Mouse (Mus musculus) granulocyte monocyte progenitor cell, adult 5-6 weeks (primary cell): ENCODE results near the gene Kcnd3. TPM values are rescaled to one million over a fixed set of nuclear protein-coding genes. Genes with fewer than 3 reads are reported as not detected.

ENCODE experiments used
- ATAC-seq: replicated peaks from 2 replicates; pipeline ENCODE4 v1.8.0; 2016; ENCODE audit warnings: mild to moderate bottlenecking, moderate TSS enrichment, inconsistent platforms; ENCODE audit not compliant: poor library complexity, severe bottlenecking
- total RNA-seq, 2 experiments: library from RNA; stranded (forward) in 1 of 2; stranded (reverse) in 1 of 2; fragments of 200-712, 200-1000 nt in 1 of 2; fragments of >200 nt in 1 of 2; fragmentation: Nextera tagmentation in 1 of 2; gene quantifications; 2 replicates each; pipeline ENCODE4 v1.2.3; 2014 to 2017

Gene Kcnd3
- total RNA-seq, 2 experiments from 2014 or later: not detected

DNA sequence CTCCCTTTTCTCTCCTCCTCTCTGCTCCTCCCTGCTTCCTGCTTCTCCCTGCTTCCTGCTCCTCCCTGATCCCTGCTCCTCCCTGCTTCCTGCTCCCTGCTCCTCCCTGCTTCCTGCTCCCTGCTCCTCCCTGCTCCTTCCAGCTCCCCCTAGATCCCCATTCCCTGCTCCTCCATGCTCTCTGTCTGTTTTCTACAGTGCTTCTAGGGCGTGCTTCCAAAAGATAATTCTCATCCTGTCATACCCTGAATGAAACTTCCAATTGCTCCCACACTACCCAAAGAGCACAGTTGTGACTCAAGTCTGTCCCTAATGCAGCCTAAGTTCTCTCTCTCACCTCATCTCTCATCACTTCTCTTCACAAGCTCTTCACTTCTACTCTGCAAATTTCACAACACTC is 119.8 kb downstream of the Kcnd3 start:
- ATAC-seq: no peak

DNA sequence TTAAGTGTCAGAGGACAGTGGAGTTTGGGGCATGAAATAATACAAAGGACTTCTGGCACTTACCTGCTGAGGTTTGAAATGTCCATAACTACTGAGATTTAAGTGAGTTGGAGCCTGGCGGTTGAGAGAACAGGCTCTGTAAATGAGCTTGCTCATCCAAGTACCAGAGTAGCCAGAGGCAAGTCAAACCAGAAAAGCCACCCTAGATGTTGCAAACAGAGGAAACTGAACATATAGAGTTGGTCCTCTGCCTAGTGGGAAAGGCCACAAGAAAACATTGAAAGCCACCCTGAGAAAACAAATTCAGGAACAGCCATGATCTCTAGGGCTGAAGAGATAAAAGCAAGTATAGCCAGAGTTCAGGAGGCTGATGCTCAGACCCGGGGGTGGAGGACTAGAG is 121.0 kb downstream of the Kcnd3 start:
- ATAC-seq: no peak

DNA sequence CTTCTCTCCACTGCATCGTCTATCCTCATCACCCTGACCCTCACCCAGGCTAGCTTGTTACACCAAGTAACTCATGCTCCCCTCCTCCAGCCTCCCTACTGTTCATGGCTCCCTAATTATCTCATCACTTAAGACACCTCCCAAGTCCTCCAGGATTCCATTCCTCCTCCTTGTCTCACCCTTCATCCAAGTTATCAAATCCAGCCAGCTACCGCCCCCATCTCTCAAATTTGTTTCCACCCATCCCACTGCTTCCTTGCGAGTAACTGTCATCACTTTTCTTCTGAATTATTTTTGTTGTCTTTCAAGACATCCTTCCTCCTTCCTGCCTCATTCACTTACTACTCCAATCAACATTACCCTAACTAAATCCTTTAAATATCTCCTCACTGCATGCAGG is 126.2 kb downstream of the Kcnd3 start:
- no peak for ATAC-seq

DNA sequence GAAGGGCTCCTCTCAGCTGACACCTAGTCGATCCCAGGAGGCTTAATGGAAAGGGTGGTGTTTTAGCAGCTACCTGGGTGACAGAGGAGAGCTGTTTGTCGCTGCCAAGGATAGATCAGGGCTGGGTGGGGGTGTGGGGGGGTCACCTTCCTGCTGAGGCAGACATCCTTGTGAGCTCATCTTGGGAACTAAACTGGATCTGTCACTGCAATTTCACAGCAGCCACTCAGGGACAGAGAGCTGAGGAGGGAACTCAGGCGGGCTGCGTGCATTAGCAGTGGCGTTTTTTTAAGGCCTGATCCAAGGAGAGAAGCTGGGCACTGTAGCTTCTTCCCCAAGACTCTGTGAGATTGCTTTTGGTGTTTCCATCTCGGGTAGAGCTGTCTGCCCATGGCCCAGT is 129.0 kb downstream of the Kcnd3 start:
- ATAC-seq: no peak

DNA sequence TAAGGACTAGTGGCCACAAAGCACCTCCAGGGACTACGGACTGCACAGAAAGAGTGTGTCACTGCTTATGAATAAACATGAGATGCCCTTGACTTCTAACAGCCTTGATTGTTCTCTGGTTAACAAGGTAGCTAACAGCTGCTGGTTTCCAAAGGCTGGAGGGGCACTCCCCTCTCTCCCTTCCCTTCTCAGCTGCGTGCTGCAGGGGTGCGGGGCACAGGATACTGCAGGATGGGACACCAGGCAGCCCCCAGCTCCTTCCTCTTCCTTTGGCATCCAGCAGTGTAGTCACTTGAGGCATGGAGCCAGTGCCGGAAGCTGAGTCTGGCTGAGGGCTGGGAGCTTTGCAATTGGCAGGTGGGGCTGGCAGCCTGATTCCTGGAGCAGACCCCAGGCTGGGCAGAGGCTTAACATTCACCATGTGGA is 133.6 kb downstream of the Kcnd3 start:
- ATAC-seq: no peak

DNA sequence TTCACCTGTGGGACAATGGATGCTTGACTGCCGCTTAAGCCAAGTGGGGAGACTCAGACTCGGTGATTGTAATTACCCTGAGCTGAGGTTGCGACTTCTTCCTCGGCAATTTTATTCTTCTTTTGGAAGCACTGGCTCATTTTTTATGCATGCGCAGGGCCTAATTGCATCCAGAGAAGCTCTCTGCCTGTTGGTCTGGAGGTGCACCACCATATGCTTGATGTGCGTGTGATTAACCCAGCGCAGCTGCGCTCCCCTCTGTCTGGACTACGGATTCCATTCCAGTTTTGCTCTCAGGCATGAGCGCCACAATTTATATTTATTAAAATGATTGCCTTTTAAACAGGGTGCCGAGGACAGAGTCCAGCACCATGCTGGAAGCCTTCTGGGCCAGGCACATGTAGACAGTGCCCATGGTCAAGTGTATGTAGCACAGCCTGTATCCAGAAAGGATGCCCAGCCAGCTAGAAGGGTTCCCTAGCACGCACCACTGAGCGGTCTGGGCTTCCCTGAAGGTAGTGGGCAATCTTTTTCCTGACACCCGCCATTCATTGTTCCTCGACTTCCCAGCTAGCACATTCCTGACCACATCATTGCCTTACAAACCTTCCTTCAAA is 138.0 kb downstream of the Kcnd3 start:
- ATAC-seq: no peak

DNA sequence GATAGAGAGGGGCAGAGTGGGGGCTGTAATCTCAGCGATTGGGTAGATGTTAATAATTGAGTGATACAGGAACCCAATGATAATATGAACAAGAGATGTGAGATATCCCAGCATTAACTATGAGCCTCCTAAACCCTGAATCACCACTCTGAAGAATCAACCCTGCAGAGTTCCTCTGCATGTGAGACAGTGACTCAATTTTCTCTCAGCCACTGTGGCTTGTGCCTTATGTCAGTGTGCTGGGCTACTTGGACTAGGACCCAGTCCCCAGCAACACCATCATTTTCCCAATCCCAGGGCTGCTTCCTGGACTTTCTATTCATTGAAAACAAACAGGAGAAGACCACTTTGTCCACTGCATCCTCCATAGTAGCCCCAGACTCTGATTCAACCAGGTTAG is 139.6 kb downstream of the Kcnd3 start:
- ATAC-seq: no peak

DNA sequence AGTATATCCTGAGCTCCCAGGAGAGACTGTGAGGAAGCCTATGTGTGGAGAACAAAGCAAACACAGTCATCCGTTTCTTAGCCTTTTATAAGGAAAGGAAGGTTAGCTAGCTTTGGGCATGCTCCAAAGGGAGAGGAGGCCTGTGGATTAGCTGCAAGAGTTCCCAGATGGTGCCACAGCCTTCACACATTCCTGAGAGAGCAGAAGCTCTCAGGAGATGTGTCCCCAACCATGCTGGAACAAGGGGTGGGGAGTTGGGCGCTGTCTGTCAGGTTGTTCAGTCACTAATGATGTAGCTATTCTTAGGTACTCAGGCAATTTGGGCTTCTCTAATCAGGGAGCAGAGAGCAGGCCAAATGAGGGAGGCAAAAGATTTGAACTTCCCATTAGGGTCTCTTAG is 140.1 kb downstream of the Kcnd3 start:
- no peak for ATAC-seq

DNA sequence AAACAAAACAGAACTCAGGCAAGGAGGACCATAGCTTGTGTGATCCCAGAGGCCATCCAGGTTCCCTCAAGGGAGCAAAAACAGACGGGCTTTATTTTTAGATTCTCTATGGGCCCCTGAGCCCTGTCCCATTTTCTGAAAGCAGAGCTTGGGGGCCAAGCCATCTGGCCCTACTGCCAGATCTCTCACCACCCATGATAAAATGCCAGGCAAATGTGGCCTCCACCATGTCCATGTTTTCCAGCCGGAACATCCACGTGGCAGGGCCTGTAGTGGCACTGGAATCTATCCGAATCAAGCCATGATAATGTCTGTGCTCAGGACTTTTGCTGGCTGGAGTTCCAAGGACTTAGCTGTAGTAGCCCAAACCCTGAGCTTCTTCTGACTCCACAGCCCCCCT is 148.4 kb downstream of the Kcnd3 start:
- no peak for ATAC-seq

DNA sequence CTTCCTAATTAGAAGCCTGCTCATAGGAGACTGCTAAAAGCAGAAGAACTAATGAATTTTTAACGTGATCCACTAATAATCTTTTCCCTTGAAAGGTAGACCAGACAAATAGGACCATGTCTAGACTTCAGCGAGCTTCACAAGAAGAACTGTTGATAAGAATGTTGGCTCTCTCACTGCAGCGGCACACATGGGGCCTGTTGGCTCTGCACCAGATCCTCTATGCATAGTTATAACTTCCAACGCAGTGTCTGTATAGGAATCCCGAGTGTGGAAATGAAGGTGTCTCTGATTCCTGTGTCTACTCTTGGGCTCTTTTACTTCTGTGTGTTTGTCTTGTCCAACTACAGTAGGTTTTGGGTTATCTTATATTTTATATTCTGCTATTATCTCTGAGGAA is 150.8 kb downstream of the Kcnd3 start:
- ATAC-seq: no peak

DNA sequence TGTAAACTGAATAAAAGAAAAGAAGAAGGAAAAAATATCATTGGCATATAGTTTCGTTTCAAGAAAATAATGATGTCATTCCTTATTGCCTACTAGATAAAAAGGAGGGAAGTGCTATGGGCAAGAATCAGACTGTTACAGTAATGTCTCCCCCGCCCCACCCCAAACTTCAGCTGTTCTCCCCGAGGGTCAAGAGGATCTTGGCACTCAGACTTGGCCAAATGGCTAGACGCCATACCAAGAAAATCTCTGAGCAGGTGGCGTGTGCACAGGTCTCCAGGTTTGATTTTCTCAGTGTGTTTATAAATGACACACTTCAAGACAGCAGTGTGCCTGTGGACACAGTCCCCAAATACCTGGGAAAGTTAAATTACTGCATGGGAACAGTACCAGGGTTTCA is 153.6 kb downstream of the Kcnd3 start:
- ATAC-seq: no peak

DNA sequence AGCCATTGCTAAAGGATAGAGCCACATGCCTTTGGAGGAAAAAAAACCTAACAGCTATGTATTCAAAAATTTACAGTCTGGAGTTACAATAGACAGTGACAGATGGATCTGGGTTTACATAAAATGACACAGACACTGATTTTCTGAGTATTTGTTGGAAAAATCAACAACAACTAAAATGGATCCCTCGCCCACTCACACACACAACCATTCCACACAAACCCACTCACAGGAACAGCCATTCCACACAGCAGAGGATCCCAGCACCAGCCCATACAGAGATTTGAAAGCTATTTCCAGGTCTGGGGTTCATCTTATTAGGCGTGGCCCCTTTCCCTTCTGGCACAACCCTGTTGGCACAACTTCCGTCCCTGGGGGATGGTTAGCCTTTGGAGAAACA is 156.7 kb downstream of the Kcnd3 start:
- ATAC-seq: no peak

DNA sequence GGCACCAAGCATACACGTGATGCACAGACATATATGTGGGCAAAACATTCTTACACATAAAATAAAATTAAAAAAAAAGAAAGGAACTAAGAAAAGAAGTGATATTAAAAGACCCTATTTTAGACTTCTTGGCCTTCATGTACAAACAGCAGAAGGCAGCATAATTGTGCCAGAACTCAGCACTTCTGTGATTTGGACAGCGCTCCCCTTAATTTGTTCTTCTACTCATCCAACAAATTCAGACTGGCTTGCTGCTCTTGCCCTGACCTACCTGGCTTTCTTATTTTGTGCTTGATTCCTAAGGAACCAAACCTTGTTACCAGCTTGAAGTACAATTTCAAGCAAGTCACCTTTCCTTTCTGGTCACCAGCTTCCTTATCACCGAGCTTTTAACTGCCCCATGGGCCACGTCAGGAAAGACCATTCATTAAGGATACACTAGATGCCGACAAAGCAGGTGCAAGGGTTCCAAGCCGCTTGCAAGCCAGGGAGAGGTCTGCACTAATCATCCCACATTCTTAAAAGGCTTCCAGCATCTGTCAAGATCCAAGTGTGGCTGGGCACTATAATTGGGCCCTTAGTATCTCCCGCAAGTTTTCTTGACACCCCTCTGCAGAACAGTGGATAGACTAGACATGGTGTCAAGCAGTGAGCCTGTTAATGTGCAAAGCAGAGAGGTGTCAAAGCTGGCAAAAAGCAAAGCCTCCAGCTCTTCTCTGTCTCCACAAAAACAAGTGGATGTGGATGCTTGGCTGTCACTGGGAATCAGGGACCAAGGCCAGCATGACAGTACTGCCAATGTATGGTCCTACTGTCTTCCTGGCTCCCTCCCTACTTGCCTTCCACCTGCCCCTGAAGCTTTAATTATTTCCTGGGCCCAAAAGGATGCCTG is 159.6 kb downstream of the Kcnd3 start:
- ATAC-seq: no peak

DNA sequence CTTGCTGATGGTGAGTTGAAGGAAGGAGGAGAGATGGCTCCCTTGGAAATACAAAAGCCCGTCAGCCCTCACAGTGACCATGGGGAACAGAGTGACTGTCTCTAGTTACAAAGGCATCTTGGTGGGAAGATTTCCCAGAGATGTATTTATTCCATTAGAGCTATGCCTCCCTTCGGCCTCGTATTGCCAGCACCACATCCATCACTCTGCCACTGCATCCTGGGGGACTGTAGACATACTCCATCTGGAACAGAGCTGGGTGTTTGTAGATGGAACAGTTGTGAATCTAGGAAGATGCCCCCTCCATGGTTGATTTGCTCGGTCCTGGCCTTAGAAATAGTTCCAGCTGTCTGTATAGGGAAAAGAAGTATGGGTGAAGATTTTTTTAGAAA is 160.3 kb downstream of the Kcnd3 start:
- ATAC-seq: no peak

DNA sequence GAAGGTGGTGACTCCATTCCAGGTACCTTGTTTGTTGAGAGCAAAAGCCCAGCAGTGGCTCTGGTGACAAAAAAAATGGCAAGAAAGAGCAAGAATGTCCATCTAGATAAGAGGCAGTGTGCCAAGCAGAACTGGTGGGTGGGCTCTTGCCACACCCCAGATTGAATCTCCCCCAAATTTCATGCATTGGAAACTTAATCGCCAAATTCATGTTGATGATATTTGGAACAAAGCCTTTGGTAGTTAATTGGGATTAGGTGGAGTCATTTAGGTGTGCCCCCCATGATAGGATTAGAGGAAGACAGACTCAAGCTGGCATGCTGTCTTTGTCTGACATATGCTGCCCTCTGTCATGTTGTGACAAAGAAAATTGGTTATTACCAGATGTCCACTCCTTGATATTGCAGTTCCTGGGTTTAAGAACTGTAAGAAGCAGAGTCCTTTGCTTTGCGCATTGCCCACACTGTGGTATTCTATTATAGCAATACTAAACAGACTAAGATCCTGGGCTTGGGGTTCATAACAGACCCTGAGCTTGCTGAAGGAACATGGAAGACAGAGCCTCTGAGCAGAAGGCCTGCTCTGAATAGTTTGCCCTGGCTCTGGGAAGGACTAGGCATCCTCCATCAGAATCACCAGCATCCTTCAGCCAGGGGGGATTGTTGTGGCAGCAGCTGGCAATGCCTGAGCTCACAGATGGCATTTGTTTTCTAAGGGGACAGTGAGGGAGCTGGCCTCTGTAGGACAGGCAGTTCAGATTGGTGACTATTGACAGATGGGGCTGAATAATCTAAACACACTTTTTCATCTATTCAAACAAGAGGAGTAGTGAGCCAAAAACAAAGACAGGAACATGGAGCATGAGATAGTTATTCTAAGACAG is 165.0 kb downstream of the Kcnd3 start:
- no peak for ATAC-seq

DNA sequence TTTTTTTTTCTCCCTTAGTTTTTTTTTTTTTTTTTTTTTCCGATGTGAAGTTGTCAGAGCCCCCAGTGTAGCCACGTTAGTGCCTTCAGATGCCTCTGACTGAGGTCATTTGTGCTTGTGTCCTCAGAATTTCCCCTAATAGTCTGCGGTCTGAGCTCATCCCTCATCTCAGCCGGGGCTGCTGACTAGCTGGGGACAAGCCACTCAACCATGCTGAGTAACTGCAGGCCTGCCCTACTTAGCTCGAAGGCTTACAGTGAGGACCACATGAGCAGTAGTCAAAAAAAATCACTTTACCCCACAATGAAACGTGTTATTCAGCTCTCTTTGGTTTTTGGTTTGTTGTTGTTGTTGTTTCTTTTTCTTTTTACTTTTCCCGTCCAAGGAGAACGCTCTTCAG is 169.0 kb downstream of the Kcnd3 start:
- no peak for ATAC-seq

DNA sequence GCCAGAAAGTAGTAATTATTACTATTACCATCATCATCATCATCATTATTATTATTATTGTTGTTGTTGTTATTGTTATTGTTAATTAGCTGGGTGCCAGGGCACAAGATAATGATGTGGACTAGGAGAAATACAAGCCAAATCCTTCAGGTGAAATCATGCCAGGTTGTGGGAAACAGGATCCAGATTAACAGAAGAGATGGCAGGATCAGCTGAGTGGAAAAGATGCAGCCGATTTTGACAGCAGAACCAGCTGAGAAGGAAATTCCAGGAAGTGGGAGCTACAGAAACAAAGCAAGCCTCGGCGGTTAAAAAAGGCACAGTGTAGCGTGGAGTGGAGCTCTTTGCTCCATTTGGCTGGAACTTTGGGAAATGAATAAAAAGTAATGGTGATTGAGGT is 171.0 kb downstream of the Kcnd3 start:
- ATAC-seq: no peak

DNA sequence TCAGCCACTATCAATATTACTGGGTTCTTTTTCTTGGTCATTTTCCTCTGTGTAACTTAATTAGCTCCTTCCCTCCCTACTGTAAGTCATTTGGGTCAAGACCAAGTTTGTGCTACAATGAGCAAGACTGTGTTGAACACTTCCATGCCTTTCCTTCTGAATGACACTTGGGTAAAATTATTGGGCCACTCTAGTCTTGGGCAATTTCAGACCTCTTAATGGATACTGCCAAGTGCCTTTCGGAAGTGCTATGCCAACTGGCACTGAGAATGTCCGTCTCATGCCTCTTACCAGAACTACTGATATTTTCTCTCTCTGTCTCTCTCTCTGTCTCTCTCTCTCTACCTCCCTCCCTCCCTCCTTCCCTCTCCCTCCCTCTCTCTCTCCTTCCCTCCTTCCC is 173.8 kb downstream of the Kcnd3 start:
- no peak for ATAC-seq

DNA sequence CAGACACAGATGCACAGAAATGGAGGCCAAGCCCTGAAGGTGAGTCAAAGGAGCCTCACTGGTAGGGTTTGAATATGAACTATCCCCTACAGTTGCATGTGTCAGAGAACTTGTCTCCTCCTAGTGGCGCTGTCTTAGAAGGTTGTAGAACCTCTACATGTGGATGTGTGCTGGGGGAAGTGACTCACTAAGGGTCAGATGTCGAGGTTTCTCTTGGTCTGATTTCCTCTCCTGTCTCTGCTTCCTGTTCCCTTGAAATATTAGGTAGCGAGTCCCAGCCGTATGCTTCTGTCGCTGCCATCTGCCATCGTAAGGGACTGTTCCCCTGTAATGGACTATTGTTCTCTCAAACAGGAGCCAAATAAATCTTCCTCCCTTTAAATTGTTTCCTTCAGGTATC is 175.1 kb downstream of the Kcnd3 start:
- peak; percentile 50 for ATAC-seq

DNA sequence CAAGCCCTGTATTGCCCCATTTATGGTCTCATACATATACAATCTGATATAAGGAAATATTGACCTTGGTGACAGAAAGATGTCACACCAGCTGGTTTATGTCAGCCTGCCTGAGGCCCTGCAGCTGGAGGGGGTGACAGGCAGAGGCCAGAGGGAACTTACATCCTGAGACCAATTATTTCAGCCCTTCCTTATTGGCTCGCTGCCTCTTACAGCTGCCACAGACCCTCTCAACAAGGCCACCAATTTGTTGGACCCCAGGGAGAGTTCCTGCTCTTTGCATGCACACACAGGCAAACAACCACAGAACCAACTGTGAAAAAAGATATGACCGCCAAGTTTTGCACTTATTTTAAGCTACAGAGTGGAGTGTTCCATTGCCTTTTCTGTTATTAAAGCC is 180.2 kb downstream of the Kcnd3 start:
- no peak for ATAC-seq

DNA sequence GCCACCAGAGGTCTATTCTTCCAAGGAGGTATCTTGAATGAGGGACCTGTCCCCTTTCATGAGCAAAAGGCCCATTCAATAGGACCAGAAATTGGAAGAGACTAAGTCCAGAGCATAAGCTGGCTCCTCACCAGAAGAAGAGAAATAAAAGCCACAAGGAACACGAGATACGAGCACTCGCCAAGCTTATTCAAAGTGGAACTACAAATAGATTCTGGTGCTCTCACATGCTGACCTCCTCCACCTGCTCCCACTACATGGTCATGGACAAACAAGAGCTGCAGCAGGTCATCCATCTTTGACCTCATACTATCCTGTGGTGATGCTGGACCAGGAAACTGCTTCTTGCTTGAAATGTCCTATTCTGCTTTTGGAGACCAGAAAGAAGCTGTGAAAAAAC is 180.9 kb downstream of the Kcnd3 start:
- no peak for ATAC-seq
